Mouse (Mus musculus) right cerebral cortex, adult 18-20 months (tissue): ENCODE results near the gene Cd200r2.
A peak's percentile ranks its signal among the peaks of the same experiment; 100 is the strongest.

Source experiments
- DNase-seq: peaks from one replicate; pipeline ENCODE4 v3.0.0; 2022; ENCODE audit warnings: mixed read lengths

Cd200r2 gene

GRCm38 (mm10) chr16:44866797-44867196 is at the start of gene Cd200r2:
Gene Cd200r2 (plus strand): TSS chr16:44867097.
- no peak for DNase-seq

DNA sequence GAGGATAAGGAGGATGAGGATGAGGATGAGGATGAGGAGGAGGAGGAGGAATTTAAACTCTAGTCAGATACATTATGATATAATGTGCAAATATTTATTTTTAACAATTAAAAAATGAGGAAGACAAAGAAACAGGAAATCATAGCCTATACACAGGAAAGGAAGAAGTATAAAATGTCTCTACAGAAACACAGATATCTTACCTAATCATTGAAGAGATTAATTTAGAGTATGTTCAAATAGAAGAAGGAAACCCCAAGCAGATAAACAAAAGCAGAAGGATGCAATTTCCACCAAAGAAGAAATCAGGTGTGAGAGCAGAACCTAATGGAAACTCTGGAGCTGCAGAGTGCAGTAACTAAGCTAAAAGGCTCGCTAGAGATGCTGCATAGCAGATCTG is 48.9 kb upstream of the Cd200r2 start:
- no peak for DNase-seq

DNA sequence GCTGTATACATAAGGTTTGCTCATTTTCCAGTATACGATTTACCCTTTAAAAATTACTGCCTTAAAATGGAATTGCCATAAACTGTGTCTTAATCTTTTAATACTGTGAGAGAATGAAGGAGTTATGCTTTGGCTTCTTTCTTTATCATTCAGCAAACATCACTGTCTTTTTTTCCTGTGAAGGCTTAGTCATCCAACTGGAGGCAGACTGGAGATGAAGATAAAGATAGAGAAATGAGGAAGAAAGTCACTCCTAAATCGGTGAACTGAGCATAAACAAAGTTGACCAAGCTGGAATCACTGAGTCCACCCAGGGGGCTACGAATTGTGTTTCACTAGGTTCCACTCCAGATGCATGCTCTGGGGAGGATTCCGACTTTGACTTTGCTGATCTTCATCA is 46.4 kb upstream of the Cd200r2 start:
- no peak for DNase-seq

- no peak for DNase-seq
These were observed 34.6 kb upstream of the Cd200r2 start for GRCm38 (mm10) chr16:44832286-44832685.

DNA sequence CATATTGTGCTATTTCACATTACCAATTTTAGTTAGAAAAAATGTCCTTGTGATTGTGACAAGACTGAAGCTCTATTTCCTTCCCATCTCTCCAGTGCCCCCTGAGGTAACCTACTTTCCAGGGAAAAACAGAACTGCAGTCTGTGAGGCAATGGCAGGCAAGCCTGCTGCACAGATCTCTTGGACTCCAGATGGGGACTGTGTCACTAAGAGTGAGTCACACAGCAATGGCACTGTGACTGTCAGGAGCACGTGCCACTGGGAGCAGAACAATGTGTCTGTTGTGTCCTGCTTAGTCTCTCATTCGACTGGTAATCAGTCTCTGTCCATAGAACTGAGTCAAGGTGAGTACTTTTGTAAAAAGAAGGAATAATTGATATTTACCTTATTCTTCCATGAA is 33.7 kb upstream of the Cd200r2 start:
- DNase-seq, result peak; percentile 34

DNA sequence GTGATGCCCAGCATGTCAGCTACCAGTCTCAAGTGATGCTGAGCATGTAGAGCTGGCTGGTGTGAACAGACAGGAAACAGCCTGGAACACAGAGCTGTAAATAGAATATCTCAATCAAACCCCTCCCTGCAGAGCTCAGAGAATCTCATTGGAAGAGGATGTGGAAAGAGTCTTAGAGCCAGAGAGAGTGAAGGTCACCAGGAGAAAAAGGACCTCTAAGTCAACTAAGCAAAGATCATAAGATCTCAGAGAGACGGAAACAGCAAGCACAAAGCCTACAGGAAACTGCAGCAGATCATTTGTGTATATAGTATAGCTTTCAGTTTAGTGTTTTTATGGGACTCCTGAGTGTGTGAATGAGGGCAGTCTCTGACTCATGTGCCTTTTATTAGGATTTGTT is 8.3 kb downstream of the Cd200r2 start:
- DNase-seq, result no peak

- DNase-seq, result no peak
These were observed 9.7 kb downstream of the Cd200r2 start for GRCm38 (mm10) chr16:44876625-44877024.

GRCm38 (mm10) chr16:44877595-44877994 is 10.7 kb downstream of the Cd200r2 start:
- DNase-seq, result no peak

DNA sequence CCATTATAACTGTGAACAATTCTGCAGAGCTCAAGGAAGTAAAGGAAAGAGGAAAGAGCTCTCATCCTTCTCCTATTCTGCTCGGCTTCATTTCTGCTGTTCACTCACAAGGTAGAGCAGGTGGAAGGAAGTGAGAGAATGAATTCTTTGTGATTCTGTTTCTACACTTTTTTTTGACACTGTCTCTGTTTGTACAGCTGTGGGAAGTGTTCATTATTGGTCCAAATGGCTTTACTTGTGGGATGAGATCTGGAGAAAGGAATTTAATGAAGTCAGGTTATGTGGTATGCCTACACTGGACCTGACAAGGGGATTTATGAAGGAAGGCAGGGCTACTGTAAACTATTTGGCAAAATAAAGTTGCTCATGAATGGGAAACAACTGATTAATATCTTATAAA is 23.9 kb downstream of the Cd200r2 start:
- no peak for DNase-seq

GRCm38 (mm10) chr16:44932016-44932415 is 65.1 kb downstream of the Cd200r2 start:
- no peak for DNase-seq

DNA sequence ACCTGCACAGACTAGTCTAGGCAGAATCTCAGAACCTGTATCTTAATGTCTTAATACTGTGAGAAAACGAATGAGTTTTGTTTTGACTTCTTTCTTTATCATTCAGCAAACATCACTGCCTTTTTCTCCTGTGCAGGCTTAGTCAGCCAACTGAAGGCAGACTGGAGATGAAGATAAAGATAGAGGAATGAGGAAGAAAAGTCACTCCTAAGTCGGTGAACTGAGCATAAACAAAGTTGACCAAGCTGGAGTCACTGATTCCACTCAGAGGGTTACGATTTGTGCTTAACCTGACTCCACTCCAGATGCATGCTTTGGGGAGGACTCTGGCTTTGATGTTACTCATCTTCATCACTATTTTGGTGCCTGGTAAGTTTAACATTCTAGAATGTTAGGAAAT is 76.6 kb downstream of the Cd200r2 start, which contains the start of gene Cd200r3:
Gene Cd200r3, plus strand, starts transcription at position 211 of the 400 bp plus-strand sequence.
- no peak for DNase-seq

- no peak for DNase-seq
These were observed 84.6 kb downstream of the Cd200r2 start for GRCm38 (mm10) chr16:44951360-44952114.

- DNase-seq, result no peak
These were observed 95.4 kb downstream of the Cd200r2 start for GRCm38 (mm10) chr16:44962296-44962695.

- DNase-seq, result no peak
These were observed 95.9 kb downstream of the Cd200r2 start for GRCm38 (mm10) chr16:44962777-44963176.

DNA sequence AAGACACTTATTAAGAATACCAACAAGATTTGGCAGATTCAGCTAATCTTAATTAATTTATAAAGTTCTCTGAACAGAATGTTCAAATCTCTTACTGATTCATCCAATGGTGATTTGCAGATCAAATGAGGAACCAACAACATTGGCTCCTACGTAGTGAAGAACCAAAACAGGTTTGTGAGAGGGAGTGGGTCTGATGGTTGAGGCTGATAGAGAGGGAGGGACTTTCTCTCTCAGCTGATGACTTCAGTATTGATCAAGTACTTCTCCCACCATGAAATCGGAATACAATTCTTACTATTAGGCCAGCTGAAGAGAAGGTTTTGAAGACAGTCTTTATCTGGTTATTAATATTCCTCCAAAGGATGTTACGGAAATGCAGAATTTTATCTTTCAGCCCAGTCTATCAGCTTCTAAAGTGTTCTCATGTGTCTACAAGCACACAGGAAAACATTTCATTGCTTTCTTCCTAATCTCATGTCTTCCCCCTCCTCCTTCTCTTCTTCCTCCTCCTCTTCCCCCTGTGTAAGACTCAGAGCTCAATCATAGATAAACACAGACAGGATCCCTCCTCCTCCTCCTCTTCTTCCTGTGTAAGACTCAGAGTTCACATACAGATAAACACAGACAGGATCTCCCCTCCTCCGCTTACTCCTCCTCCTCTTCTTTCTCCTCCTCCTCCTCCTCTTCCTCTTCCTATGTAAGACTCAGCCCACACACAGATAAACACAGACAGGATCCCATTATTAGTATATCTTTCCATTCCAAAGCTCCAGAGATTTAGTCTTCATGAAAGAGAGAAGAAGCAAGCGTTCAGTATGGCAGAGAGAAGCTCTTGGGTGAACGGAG is 97.9 kb downstream of the Cd200r2 start:
- DNase-seq, result no peak

- no peak for DNase-seq
These were observed 98.5 kb downstream of the Cd200r2 start for GRCm38 (mm10) chr16:44965428-44965827.
